Mouse (Mus musculus) neural tube, embryonic 12.5 days (tissue): ENCODE results near the gene Crocc. TPM values are rescaled to one million over a fixed set of nuclear protein-coding genes. Genes with fewer than 3 reads are reported as not detected.

Experiments
- ATAC-seq: fragments of 200-750 bp; cut with Nextera tagmentation; 2 replicates; pipeline ENCODE4 v1.8.0; 2017; ENCODE audit warnings: low read depth, mild to moderate bottlenecking, moderate TSS enrichment, moderate library complexity; ENCODE audit not compliant: low FRiP score
- H3K27ac ChIP-seq: fragments of 300-500 bp; sonication (generic); 2 replicates; pipeline ENCODE4 v1.5.1; 2016
- H3K27me3 ChIP-seq: fragments of 300-500 bp; sonication (generic); replicated peaks from 2 replicates; pipeline ENCODE4 v1.6.1; 2016; ENCODE audit warnings: mild to moderate bottlenecking
- H3K36me3 ChIP-seq: fragments of 300-500 bp; sonication (generic); 2 replicates; pipeline ENCODE4 v1.6.1; 2016; ENCODE audit warnings: mild to moderate bottlenecking
- H3K4me1 ChIP-seq: fragments of 300-500 bp; sonication (generic); 2 replicates; pipeline ENCODE4 v1.6.1; 2016
- H3K4me2 ChIP-seq: fragments of 300-500 bp; sonication (generic); replicated peaks from 2 replicates; pipeline ENCODE4 v1.6.1; 2016; ENCODE audit warnings: mild to moderate bottlenecking
- H3K4me3 ChIP-seq: fragments of 300-500 bp; sonication (generic); 2 replicates; pipeline ENCODE4 v1.5.1; 2016
- H3K9ac ChIP-seq: fragments of 300-500 bp; sonication (generic); 2 replicates; pipeline ENCODE4 v1.6.1; 2016; ENCODE audit warnings: mild to moderate bottlenecking
- H3K9me3 ChIP-seq: fragments of 300-500 bp; sonication (generic); 2 replicates; pipeline ENCODE4 v1.6.1; 2016; ENCODE audit warnings: mild to moderate bottlenecking
- WGBS: fragments of 180-500 bp; shearing (Covaris S2); methylation state at CpG from one replicate; pipeline ENCODE4 v1.1.7; 2016; 5-methylcytosine and 5-hydroxymethylcytosine counted together
- polyA plus RNA-seq: library from polyadenylated mRNA; unstranded; fragments of >200 nt; fragmentation: Nextera tagmentation; extraction: Ambion mirVana; gene quantifications from 2 replicates; pipeline ENCODE4 v1.2.1, GENCODE M21; 2016

The Crocc gene
- polyA plus RNA-seq, 1 experiment from 2014 or later = 11.7 TPM

DNA sequence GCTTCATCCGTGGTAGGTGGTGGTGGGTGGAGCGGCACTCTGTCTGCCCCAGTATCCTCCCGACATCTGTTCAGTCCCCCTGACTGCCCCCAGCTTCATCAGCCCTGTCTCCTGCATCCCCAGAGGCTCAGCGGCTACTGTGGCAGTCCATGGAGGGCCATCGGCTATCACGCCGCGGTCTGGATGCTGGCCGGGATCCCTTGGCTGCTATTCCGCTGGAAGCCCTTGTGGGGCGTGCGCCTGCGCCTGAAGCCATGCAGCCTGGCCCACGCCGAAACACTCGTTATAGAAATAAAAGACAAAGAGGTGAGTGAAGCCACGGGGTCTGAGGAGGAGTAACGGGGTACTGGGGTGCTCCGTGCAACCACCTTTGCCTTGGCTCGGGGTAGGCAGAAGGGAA, 68.1 kb downstream of the Crocc start:
- H3K36me3 ChIP-seq = peaks cover 52% of the 10 kb centered on the region
- ATAC-seq = no peak
- H3K4me1 ChIP-seq = peaks cover 25% of the 10 kb centered on the region
- H3K9ac ChIP-seq = no peak overlapping the region
- no peak overlapping the region for H3K4me2 ChIP-seq
- H3K4me3 ChIP-seq = no peak overlapping the region
- H3K27me3 ChIP-seq = no peaks in the 10 kb centered on the region
- no peaks in the 10 kb centered on the region for H3K9me3 ChIP-seq
- WGBS = 87% methylated on average over 20 of the region's 20 CpGs
- no peak overlapping the region for H3K27ac ChIP-seq

DNA sequence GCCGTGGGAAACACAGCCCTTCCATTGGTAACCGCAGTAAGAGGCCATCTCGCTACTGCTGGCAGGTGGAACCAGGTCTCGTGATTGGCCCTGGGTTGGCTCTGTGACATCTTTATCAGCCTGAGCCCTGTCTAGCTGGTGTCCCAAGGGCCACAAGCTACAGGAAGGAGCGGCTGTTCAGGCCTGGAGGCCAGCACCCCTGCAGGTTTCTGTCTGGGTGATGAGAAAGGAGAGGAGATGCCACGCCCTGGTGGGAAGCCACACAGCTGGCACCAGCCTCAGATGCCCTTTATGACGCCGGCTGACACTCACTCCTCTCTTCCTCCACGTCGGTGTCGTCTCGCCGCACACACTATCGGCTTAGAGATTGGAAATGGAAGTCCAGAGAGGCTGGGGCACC, 70.9 kb downstream of the Crocc start:
- H3K9ac ChIP-seq = no peak overlapping the region
- WGBS = 88% methylated on average over 14 of the region's 14 CpGs
- H3K9me3 ChIP-seq = no peaks in the 10 kb centered on the region
- no peak overlapping the region for H3K27ac ChIP-seq
- no peaks in the 10 kb centered on the region for H3K27me3 ChIP-seq
- no peak overlapping the region for H3K4me3 ChIP-seq
- no peak overlapping the region for H3K4me2 ChIP-seq
- no peak for ATAC-seq
- peaks cover 30% of the 10 kb centered on the region for H3K4me1 ChIP-seq
- peaks cover 24% of the 10 kb centered on the region for H3K36me3 ChIP-seq

DNA sequence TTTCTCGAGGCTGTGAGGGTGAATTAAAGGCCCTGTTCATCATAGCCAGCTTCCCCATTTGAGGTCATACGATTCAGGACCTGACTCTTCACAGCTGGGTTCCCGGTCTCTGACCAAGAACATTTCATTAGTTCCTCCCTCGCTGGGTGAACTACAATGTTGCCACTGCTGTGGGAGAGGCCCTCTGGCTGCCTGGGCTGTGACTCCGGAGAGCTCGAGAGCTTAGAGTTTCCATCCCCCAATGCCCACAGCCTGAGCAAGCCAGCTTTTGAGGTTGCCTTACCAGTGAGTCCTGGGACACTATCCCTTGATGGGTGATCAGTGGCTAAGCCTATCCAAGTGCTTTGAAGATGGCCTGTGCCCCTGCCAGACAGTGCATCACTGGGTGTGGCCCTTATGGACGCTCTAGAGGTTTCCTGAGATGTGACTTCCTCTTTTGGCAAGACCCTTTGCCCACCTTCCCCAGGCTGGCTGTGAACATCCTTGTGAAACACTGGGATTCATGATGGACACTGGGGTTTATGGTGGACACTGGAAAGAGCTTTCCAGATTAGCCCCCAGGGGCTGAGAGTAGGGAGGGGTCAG, 71.6 kb downstream of the Crocc start:
- Histone ChIP-seq H3K36me3 (peaks cover 17% of the 10 kb centered on the region), H3K4me2 (peak overlapping the region; percentile 78; the same call in 1 of the 2 replicates), H3K4me1 (peaks cover 30% of the 10 kb centered on the region), H3K9me3 (no peaks in the 10 kb centered on the region), H3K27me3 (no peaks in the 10 kb centered on the region), H3K27ac (no peak overlapping the region), H3K4me3 (no peak overlapping the region), H3K9ac (no peak overlapping the region)
- ATAC-seq = no peak
- WGBS = 55% methylated on average over 7 of the region's 7 CpGs

DNA sequence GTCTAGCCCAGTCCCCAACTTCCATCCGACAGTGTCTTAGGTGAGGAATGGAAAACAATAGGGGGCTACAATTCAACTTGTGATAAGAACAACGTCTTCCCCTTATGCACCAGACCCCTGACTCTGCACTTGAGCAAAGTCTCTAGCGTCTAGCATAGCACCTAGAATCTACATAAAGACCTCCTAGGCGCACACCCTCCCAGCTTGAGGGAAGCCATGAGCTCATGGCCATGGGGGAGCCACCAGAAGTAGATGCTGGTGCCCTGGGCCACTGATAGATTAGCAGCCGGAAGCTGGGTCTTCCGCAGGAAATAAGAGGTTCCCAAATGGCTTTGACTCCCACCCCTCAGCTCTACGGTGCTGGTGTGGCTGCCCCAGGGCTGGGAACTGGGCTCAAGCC, 72.9 kb downstream of the Crocc start:
- no peaks in the 10 kb centered on the region for H3K9me3 ChIP-seq

DNA sequence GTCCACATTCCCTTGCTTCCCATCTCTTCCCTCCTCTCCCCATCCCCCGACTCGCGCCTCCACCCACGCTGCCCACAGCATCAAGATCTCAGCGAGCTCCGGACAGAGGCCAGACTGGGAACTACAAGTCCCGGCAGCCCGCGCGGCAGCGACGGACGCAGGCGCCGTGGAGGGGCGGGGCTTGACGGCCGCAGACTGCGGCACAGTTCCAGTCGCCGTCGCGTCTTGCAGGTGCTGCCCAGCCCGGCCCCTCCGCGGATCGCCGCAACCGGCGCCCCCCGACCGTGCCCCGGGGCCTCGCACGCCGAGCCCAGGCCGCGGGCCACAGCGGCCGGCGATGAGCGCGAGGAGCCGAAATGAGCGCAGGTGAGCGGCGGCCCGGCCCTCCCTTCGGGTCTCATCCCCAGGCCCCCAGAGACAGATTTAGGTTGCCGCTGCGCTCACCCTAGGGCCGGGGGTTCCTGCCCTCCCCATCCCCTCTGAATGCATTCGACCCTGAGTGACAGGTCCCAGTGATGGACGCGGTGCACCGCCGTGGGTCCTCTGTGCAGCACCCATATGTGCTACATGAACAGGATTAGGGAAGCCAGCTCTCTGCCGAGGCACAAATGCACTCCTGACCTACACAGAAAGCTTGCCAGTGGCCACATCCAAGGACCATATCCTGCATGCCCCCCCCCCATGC, 73.5 kb downstream of the Crocc start, which contains the start of gene Atp13a2:
TSS of gene Atp13a2 (plus strand) at position 163 of the 685 bp plus-strand sequence.
- H3K4me3 ChIP-seq = peak within 1 kb of the TSS; percentile 92
- H3K4me2 ChIP-seq = peak within 1 kb of the TSS; percentile 78
- H3K4me1 ChIP-seq = peaks cover 35% of the 10 kb centered on the region
- no peaks in the 10 kb centered on the region for H3K27me3 ChIP-seq
- peaks cover 1% of the 10 kb centered on the region; the same call in 1 of the 2 replicates for H3K36me3 ChIP-seq
- ATAC-seq = peak; percentile 88
- H3K9me3 ChIP-seq = no peaks in the 10 kb centered on the region
- under 1% methylated on average over 58 of the region's 58 CpGs for WGBS
- H3K9ac ChIP-seq = peak within 1 kb of the TSS; percentile 93
- H3K27ac ChIP-seq = peak within 1 kb of the TSS; percentile 50; the same call in 1 of the 2 replicates

More for the DNA sequence above, 72.9 kb downstream of the Crocc start:
- Histone ChIP-seq H3K4me3 (peak overlapping the region; percentile 92), H3K27me3 (no peaks in the 10 kb centered on the region), H3K4me2 (peak overlapping the region; percentile 78), H3K9ac (peak overlapping the region; percentile 93), H3K36me3 (peaks cover 8% of the 10 kb centered on the region), H3K27ac (no peak overlapping the region), H3K4me1 (peaks cover 35% of the 10 kb centered on the region)
- WGBS = 31% methylated on average over 7 of the region's 7 CpGs
- ATAC-seq = no peak

DNA sequence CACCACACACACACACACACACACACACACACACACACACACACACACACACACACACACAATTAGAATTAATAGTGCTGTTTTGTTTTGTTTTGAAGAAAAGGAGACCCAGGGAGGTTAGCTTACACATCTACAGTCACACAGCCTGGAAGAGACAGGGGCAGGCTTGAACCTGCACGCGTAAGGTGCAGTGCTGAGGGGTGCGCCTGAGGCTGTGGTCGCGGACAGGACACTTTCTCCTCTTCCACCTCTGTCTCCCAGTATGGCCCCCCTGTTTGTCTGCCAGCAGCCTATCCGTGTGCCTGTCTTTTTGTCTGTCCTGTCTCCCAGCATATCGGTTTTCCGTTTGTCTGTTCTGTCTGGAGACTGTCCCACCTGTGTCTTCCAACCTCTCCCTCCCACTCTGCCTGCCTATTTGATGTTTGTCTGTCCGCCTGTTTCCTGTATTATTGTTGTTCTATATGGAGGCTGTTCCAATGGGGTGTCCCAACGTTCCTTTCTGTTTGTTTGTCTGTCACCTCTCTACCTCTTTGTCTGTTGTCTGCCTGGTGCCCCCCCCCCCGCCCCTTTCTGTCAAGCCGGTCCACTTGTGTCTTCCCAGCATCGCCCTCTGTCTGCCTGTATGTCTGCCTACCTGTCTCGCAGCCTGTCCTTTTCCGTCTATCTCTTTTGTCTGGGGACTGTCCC, 74.2 kb downstream of the Crocc start:
- WGBS = 28% methylated on average over 15 of the region's 15 CpGs
- peak overlapping the region; percentile 50; the same call in 1 of the 2 replicates for H3K27ac ChIP-seq
- peak; percentile 45 for ATAC-seq

DNA sequence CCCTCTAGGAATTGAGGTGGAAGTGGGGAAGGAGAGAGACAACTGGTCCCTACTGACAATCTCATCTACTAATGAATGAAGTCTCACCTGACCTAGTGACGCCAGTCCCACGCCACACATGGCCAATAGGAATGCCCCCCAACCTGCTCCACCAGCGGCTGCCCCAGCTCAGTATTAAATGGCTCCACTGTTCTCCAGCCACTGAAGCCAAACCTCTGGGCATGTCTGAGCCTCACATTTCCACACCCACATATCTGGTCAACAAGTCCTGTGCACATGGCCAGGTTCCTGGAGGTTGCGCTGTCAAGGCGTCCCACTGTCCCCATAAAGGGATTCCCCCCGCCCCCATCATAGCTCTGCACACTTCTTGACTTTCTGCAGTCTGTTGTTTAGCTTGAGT, 75.8 kb downstream of the Crocc start:
- WGBS = 84% methylated on average over 6 of the region's 6 CpGs
- H3K36me3 ChIP-seq = peaks cover 5% of the 10 kb centered on the region
- no peaks in the 10 kb centered on the region for H3K9me3 ChIP-seq
- no peak overlapping the region for H3K9ac ChIP-seq
- no peak overlapping the region for H3K27ac ChIP-seq
- H3K27me3 ChIP-seq = no peaks in the 10 kb centered on the region
- H3K4me1 ChIP-seq = peaks cover 34% of the 10 kb centered on the region
- H3K4me2 ChIP-seq = no peak overlapping the region
- no peak overlapping the region for H3K4me3 ChIP-seq
- ATAC-seq = no peak

More for the DNA sequence above, 74.2 kb downstream of the Crocc start:
- H3K27me3 ChIP-seq = no peaks in the 10 kb centered on the region
- H3K4me1 ChIP-seq = peaks cover 35% of the 10 kb centered on the region
- peak overlapping the region; percentile 92 for H3K4me3 ChIP-seq
- H3K9me3 ChIP-seq = no peaks in the 10 kb centered on the region
- H3K4me2 ChIP-seq = peak overlapping the region; percentile 78
- peak overlapping the region; percentile 93 for H3K9ac ChIP-seq
- no peaks in the 10 kb centered on the region for H3K36me3 ChIP-seq

DNA sequence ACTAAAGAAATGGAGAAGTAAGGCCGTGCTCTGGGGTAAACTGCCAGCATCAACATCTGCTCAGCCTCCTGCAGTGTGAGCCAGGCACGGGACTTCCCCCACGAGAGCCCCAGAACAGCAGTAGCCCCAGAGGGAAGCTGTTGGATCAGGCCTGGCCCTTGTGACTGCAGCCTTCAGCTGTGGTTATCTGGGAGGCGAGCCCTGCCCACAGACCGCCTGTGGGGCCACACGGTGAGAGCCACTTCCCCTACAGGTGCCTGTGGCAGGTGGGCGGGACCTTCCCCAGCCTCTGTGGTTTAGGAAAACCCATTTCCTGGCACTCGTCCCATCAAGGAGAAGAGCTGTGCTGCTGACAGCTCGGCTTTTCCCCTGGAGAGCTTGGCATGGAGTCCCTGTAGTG, 76.9 kb downstream of the Crocc start:
- Histone ChIP-seq H3K9me3 (no peaks in the 10 kb centered on the region), H3K4me3 (no peak overlapping the region), H3K27ac (no peak overlapping the region), H3K9ac (no peak overlapping the region), H3K27me3 (no peaks in the 10 kb centered on the region), H3K4me1 (peaks cover 23% of the 10 kb centered on the region), H3K36me3 (peaks cover 16% of the 10 kb centered on the region), H3K4me2 (no peak overlapping the region)
- 24% methylated on average over 9 of the region's 9 CpGs for WGBS
- ATAC-seq = no peak

DNA sequence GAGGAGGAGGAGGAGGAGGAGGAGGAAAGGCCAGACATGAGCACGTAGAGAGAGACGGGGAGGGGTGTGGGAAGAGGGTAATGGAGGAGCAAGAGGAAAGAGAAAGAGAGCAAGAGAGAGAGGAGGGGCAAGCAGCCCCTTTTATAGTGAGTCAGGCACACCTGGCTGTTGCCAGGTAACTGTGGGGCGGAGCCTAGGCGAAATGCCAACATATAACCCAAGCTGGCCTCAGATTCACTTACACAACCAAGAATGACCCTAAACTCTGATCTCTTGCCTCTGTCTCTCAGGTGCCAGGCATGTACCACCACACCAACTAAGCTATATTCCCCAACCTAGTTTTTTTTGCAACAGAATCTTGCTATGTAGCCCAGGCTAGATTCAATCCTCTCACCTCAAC, 77.5 kb downstream of the Crocc start:
- Histone ChIP-seq H3K9me3 (no peaks in the 10 kb centered on the region), H3K4me2 (no peak overlapping the region), H3K36me3 (peaks cover 23% of the 10 kb centered on the region), H3K4me1 (peaks cover 16% of the 10 kb centered on the region), H3K9ac (no peak overlapping the region), H3K27ac (no peak overlapping the region), H3K4me3 (no peak overlapping the region), H3K27me3 (no peaks in the 10 kb centered on the region)
- WGBS = 61% methylated on average over 4 of the region's 4 CpGs
- ATAC-seq = no peak

DNA sequence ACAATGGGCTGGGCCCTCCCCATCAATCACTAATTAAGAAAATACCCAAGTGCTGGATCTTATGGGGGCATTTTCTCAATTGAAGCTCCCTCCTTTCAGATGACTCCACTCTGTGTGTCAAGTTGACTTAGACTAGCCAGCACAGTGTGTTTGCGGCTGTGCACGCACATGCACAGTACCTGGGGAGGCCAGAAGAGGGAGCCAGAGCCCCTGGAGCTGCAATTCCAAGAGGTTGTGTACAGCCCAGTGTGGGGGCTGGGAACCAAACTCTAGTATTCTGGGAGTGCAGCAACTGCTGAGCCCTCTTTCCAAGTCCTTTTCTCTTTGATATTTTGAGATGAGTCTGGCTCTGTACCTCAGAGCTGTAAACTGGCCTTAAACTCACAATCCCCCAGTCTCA, 78.7 kb downstream of the Crocc start:
- no peak for ATAC-seq
- Histone ChIP-seq H3K4me1 (peaks cover 9% of the 10 kb centered on the region; the same call in 1 of the 2 replicates), H3K4me2 (no peak overlapping the region), H3K27me3 (no peaks in the 10 kb centered on the region), H3K36me3 (peaks cover 35% of the 10 kb centered on the region), H3K27ac (no peak overlapping the region), H3K9ac (no peak overlapping the region), H3K4me3 (no peak overlapping the region), H3K9me3 (no peaks in the 10 kb centered on the region)
- WGBS = 78% methylated on average over 2 of the region's 2 CpGs

DNA sequence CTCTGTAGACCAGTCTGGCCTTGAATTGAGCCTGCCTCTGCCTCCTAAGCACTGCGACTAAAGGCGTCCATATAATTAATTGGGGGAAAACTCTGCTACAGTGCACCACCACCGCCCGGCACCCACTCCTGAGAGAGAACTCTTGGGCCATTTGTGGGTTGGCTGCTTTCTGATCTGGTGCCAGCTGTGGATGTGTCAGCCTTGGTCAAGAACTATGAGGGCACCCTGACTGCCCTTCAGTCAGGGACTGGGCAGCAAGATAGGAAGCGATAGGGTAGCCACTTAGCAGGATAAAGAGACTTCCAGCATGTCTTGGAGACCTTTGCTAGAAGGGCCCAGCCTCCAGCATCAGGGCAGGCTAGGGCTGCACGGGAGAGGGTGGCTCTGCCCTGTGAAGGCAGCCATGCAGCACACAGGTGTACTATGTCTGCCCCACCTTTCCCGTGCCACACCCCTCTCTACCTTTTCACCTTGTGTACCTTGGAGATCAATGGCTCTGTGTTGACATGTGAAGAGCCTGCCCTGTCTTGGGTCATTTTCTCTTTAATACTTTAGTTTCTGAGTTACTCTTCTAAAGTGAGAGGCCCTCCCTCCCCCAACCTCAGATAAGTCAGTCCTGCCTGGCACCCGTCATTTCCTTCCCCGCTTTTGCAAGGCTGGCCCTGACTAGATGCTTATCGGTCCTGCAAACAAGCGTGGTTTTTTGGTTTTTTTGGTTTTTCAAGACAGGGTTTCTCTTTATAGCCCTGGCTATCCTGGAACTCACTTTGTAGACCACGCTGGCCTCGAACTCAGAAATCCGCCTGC, 82.3 kb downstream of the Crocc start:
- no peaks in the 10 kb centered on the region for H3K4me1 ChIP-seq
- H3K4me2 ChIP-seq = no peak overlapping the region
- no peak overlapping the region for H3K27ac ChIP-seq
- 95% methylated on average over 14 of the region's 14 CpGs for WGBS
- peaks cover 69% of the 10 kb centered on the region for H3K36me3 ChIP-seq
- H3K9ac ChIP-seq = no peak overlapping the region
- ATAC-seq = no peak
- no peaks in the 10 kb centered on the region for H3K9me3 ChIP-seq
- H3K4me3 ChIP-seq = no peak overlapping the region
- no peaks in the 10 kb centered on the region for H3K27me3 ChIP-seq

DNA sequence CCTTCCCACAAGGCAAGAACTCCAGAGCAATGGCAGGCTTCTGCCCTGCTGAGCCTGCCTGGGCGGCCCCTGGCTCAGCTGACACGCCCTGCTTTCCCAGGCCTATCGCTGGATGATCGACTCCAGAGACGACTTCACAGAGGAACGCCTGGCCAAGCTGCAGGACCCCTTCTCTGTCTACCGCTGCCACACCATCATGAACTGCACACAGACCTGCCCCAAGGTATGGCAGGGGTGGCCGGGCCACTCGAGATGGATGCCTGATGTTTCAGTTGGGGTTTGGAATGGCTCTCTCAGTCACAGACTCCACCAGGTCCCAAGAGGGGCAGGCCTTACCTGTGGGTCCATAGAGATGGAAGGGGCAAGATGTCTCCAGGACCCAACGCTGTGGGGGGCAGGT, 83.1 kb downstream of the Crocc start:
- Histone ChIP-seq H3K27ac (no peak overlapping the region), H3K4me1 (no peaks in the 10 kb centered on the region), H3K4me2 (no peak overlapping the region), H3K9ac (no peak overlapping the region), H3K36me3 (peaks cover 77% of the 10 kb centered on the region), H3K27me3 (no peaks in the 10 kb centered on the region), H3K9me3 (no peaks in the 10 kb centered on the region), H3K4me3 (no peak overlapping the region)
- 89% methylated on average over 10 of the region's 10 CpGs for WGBS
- no peak for ATAC-seq
